Mouse (Mus musculus) heart, postnatal 4 days (tissue): ENCODE measurements at regions not wholly inside any gene's neighbourhood (a gene's known extent, or its start where the extent isn't known, plus 50 kb on each side); places are given as distances from the start of the nearest gene placed in this dataset.

ENCODE experiments used
- DNase-seq: peaks from one replicate; pipeline ENCODE4 v3.0.0; 2021
- microRNA-seq, 2 experiments: library from miRNA; unstranded; fragments of <30 nt; microRNA quantifications; one replicate each; pipeline ENCODE4 v1.2.0; 2021 to 2022

DNA sequence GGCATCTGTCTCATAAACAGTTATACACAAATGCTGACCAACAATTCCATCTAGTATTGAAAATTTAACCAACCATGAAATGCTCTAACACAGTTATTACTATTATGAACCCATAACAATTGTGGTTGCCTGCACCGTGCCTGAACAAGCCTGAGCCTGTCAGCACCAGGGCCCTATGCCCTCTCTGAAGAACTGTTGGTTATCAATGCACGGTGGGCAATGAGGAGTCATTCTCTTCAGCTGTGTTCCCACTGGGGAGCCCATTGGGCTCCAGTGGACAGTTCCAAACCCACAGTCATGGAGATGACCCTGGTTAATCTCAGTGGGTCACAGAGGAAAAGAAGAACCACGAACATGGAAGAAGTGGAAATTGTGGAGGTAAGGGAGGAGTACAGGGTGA, 126.5 kb upstream of the Nr5a2 start:
- DNase-seq = no peak

DNA sequence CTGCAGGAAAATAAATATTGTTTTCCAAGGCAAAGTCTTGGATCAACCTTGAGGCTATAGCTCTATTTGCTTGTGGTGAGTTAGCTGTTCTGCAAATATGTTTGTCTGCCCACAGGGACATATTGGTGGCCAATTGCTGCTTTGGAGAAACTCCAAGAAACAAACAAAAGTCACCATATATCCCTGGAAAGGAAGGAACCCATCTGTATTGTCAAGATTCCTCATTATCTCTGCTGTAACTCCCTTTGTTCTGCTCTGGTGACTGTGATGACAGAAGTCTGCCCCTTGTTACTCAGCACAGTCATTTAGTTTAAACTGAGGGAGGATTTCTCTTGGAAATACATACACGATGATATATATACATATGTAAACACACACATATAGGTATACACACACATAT, 123.3 kb upstream of the Nr5a2 start:
- DNase-seq = no peak

DNA sequence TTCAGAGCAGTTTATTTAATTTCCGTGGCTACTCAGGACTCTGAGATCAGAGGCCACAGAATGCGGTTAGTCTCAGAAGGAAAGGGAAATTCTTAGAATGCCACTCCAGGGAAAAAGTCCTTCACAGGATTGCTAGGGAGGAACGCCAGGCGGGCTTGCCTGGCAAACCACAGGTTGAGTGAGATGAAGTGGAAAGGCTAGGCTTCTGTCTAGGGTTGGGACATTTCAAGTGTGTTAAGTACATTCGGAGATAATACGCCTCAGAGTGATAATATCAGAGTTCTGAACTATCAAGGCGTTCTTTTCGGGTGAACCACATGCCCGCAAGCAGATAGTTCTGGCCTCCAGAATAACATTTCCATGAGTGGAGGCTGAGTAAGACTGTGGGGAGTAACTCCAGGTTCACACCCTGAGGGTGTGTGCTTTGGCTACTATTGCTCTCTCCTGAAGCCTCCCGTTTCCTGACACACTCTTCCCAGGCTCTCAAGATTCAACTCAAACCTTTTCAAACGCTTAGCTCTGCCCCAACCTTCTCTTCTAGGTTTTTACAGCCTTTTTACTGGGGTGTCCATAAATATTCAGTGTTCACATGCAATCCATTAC, 119.3 kb upstream of the Nr5a2 start:
- DNase-seq = no peak

DNA sequence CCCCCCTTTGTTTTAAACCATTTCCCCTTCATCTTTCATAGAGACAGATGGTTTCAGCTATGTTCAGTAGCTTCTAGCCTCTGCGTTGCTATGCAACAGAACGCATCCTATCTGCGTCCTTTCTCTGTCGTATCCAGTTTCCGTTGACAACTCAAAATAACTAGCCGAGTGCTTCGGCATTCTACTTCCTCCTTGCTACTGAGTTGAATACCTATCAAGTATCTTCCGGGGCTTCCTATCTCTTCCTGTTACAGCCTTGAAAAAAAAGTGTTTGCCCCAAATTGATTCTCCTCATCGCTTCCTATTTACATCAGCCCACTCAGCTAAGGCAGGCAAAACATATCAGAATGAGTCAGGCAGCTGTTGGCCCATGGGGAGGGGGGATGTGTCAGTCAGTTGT, 114.5 kb upstream of the Nr5a2 start:
- no peak for DNase-seq

DNA sequence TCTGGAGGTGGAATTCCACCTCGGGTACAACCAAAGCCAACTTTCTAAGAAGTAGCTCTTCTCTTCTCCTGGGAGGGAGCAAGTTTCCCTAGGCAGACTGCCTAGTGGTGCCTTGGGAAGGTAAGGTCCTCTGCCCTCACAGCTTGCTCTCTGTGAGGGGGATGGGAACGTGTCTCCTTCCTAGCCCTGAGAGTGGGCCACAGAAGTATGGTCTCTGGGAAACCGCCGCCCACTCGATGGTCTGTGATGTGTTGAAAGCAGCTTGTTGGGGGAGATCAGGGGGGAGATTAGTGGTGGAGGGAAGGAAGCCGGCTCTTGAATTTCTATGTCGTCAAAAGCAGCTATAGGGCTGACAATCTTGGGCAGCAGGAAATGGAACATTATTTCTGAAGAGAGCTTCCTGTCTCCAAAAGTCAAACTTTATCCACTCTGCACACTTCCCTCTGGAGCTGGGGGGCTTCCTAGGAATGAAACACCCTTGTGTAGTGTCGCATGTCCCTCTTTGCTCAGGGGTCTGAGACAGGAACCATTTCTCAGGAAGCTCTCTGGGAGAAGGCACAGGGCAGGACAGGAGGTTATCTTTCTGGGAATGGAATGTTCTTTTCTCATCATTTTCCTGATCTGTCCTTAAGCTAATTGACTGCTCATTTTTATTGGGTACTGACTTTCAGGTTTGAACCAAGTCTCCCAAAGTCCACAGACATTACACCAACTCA, 113.8 kb upstream of the Nr5a2 start:
- no peak for DNase-seq

DNA sequence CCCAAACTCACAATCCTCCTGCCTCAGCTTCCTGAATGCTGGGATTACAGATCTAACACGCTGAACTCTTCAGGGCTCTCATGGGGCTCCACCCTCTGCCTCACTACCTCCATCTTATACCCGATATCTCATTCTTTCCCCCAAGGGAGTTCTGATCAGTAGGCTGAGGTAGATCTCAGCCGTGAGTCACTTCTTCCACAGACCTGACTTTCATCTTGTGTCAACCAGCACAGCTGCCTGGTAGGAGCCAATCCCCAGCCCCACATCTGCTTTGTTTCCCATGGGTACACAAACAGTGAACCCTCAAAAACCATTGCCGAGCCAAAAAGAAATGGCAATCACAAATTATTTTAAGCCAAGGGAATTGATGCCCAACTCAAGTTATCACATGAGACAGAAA, 100.7 kb upstream of the Nr5a2 start:
- no peak for DNase-seq

DNA sequence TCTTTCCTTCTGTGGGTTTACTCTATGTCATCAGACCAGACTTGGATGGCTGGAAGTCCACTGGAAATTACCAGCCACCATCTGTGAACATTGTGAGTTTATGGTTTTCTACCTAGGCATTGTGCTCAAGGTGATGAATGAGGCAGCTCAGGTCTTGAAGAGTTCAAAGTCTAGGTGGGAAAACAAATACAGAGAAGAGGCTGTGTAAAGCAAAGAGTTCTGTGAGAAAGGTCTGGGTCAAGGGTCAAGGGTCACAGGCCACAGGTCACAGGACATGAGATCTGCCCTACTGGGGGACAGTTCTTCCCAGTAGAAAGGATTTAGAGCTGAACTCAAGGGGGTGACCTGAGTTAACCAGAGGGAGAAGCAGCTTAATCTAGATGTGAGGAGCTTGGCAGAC, 92.9 kb upstream of the Nr5a2 start:
- DNase-seq = no peak

DNA sequence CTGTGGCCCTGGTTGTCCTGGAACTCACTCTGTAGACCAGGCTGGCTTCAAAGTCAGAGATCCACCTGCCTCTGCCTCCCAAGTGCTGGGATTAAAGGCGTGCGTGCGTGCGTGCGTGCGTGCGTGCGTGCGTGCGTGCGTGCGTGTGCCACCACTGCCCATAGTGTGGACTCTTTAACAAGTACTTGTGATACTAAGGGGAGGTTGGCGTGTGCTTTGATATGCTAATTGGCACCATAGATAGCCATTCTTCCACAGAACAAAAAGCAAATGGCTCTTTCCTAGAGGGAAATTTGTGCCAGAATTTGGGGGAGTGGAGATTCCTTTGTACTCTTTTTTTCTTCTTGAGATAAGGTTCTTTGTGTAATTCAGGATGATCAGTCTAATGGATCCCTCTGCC, 91.3 kb upstream of the Nr5a2 start:
- no peak for DNase-seq

DNA sequence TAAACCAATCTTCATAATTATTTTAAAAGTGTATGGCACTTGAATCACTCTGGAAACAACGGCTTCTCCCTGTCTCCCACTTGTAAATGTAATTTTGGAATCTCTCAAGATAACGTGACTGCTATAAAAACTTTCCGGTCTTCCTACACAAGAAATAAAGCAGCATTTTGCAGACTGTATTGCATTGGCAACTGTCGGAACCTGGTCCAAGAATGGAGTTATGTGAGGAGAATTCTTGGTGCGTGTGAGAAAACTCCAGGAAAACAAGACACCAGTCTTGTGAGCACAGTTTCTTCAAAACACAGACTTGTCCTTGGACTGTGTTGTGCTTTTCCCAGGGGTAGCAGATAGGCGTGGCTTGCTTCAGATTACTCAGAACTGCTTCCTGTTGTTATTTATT, 83.8 kb upstream of the Nr5a2 start:
- no peak for DNase-seq

DNA sequence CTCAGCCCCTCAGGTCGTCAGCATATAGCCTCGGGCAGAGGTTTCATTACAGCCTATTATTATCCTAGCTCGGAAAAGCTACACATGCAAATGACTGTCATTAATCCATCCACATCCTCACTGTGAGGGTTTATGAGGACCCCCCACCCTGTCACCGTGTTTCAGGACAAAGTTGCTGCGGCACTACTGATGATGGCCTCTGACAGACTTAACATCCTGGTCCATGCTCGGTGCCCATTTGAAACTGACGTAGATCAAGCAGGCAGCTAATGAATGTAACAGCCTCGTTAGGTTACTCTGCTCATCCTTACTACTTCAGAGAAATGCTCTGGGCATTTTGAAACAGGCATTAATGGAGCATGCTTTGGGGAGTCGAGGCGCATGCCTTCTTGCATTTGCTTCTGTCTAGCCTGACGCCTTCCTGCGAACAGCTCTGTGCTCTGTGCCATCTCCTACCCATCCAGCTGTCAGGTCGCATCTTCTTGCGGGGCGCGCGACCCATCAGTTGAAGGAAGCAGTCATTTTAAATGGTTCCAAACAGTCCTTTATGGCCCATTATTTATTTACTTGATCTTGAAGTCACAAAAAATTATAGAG, 82.3 kb upstream of the Nr5a2 start:
- no peak for DNase-seq

DNA sequence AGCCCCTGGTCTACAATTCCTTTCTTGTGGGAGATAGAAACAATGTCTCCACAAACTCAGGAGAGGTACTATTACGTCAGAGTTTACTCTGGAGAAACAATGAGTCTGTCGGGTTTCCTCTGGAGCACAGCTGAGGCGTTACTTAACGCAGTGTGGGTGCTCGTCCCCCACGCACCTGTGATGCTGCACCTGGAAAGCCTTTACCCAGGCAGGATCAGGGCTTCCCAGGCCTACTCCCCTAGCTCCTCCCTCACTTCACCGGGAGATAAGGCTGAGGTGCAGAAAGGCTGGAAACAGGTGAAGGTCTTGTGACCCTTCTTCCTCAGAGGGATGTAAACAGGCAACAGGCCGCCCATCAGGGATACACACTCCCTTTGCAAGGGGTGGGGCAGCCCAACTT, 80.7 kb upstream of the Nr5a2 start:
- no peak for DNase-seq

DNA sequence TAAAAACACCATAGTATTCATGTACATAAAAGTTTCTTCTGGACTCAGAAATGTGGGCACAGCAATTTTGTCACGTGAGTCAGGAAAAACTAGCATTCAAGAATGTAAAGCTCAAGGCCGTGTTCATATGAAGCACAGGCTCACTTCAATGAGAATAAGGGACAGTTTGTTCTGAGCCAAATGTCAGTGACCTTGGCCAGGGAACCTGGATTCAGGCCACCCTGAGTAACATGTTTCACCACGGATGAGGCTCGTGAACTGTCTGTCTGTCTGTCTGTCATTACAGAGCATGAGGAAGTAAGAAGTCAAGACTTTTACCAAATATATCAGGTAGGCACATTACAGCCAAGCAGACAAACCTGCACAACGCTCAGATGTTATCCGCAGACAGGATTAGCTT, 74.3 kb upstream of the Nr5a2 start:
- no peak for DNase-seq

DNA sequence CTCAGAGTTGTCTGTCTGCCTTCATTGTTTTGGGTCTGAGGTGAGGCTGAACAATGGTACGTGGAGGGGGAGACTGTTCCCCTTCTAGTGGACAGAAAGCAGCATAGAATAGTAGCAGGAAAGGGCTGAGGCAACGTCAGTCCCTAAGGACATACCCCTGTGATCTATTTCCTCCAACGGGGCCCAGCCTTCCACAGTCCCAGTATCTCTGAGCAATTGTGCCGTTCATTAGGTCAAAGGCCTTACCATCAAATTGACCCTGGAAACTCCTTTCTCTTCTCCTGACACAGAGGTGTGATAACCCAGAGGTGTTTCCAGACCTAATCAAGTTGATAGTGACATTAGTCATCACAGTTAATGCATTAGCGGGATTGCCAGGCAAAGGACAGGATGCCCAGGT, 73.4 kb upstream of the Nr5a2 start:
- no peak for DNase-seq

DNA sequence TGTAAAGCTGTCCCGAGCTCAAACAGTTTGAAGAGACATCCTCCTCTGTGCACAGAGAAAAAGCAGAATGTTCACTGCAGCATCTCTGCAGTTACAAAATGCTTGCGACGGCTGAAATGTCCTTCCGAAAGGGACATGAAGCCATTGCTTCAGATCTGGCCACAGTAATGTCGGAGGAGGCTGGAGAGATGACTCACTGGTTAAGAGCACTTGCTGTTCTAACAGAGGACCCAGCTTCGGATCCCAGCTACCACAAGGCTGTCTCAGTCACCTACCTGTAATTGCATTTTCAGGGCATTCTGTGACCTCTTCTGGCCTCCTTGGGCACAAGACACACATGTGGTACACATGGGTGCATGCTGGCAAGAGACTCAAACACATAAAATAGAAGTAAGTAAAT, 63.5 kb upstream of the Nr5a2 start:
- DNase-seq = no peak

DNA sequence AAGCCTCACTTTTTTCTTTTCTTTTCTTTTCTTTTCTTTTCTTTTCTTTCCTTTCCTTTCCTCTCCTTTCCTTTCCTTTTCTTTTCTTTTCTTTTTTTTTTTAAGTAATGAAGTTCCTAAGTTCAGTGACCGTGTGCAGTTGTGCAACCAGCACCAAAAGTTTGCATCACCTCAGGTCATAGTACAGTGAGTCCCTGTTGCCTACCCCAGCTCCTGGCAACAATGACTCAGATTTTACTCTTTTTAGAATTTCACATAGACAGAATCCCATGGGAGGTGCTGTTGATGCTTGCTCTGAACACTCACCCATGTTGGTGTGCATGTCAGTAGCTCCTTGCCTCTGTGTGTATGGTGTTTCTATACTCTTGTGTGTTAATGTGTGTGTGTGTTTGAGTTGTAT, 60.3 kb upstream of the Nr5a2 start:
- DNase-seq = no peak

DNA sequence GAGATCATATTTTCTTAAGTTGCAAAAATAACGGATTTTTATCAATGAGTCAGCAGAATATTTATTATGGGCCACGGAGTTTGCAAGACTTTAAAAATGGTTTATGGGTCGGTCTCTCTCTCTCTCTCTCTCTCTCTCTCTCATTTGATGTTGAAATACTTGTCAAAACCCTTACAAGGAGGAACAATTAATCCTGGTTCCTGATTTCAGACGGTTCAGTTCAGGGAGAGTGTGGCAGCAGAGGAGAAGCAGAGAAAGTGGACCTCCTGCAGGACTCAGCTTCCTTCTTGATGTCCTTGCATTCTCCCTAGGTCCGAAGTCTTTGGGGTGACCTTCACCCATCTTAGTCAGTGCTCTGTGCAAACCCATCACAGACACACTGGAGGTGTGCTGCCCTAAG, 57.4 kb upstream of the Nr5a2 start:
- DNase-seq = no peak

DNA sequence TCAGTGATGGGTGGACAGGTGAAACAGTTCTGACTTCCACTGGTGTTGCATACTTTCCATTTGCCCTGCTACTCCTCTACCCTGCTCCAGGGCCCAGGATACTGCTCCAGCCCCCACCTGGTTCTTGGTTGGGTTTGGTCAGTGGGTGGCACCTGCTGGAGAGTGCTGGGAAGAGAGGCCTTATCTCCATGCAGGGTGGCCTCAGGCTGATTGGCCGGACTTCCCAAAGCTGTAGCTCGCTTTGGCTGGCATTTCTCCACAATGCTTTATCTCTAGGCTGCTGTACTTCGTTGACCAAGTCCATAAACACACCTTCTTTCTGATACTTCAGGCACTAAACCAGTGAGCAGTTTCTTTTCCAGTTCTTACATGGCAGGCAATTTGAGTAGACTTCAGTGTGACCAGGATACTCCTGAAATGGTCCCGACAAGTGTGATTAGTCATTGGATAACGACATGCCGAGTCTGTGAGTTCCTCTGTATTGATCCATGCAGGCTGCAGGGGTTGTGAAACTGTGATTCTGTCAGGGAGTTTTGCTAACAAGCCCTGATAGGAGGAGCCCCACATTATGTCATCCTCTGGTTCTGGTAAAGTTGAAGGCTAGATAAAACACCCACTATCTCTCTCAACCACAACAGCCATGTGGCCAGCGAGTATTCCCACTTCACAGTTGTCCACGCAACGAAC, 50.1 kb upstream of the Nr5a2 start:
- DNase-seq = no peak

Small RNA genes in the stretch of these regions (microRNA-seq; reads per million reads assigned to microRNA genes)
- gene Mir181a-1 (220 to 272 reads per million in 2 experiments), gene Mir181b-1 (12.9 to 27.0 reads per million in 2 experiments)
